24 mouse cellular contexts compared by ENCODE assay signal in genomic region chr12:95734075-95734474, GRCm38 (mm10). TPM values are rescaled to one million over a fixed set of nuclear protein-coding genes. Genes with fewer than 3 reads are reported as not detected.
DNase-seq lines count a peak whose midpoint lies in the region; ATAC-seq and TF ChIP-seq lines count a peak whose summit lies in the region.
"Had no signal": no experiment of that assay in that cellular context is flagged by ENCODE, and none has a peak within 500 bp of the region (broad histone marks: within the 10 kb centered on the region; RNA-seq: fewer than 3 reads in every experiment).

No protein-coding gene starts in this region.

- H3K4me3 ChIP-seq in gastrocnemius, adult 2 months, result no peak overlapping the region
- no peak overlapping the region for H3K4me3 ChIP-seq in left cerebral cortex, adult 2 months
- H3K4me3 ChIP-seq in embryonic facial prominence, embryonic 15.5 days (replicated peaks), result no peak overlapping the region
- no peak overlapping the region for H3K4me3 ChIP-seq in forebrain, embryonic 15.5 days
- H3K4me3 ChIP-seq in hindbrain, embryonic 16.5 days (ENCODE audit: low read length), result no peak overlapping the region
- H3K4me3 ChIP-seq: forebrain, embryonic 12.5 days; heart, embryonic 10.5 days; hindbrain, embryonic 10.5 days had no signal

- no peak for TF ChIP-seq CTCF in gastrocnemius, adult 2 months (IDR thresholded peaks at IDR 0.05)
- no peak for TF ChIP-seq CTCF in left cerebral cortex, adult 2 months (IDR thresholded peaks at IDR 0.05)

- no peak overlapping the region for H3K4me2 ChIP-seq in embryonic facial prominence, embryonic 15.5 days (replicated peaks)
- H3K4me2 ChIP-seq in forebrain, embryonic 15.5 days (replicated peaks), result no peak overlapping the region
- H3K4me2 ChIP-seq in hindbrain, embryonic 16.5 days (ENCODE audit: low read length), result no peak overlapping the region
- H3K4me2 ChIP-seq: forebrain, embryonic 12.5 days; hindbrain, embryonic 14.5 days had no signal

- H3K27ac ChIP-seq in gastrocnemius, adult 2 months, result peak overlapping the region; percentile 62
- H3K27ac ChIP-seq in left cerebral cortex, adult 2 months, result peak overlapping the region; percentile 7; the same call in 1 of the 2 replicates
- no peak overlapping the region for H3K27ac ChIP-seq in embryonic facial prominence, embryonic 15.5 days (replicated peaks)
- H3K27ac ChIP-seq in forebrain, embryonic 15.5 days (replicated peaks), result no peak overlapping the region
- no peak overlapping the region for H3K27ac ChIP-seq in hindbrain, embryonic 16.5 days (ENCODE audit: low read depth, low read length)
- H3K27ac ChIP-seq: forebrain, embryonic 12.5 days; heart, embryonic 10.5 days; hindbrain, embryonic 10.5 days; hindbrain, embryonic 14.5 days had no signal

- H3K4me1 ChIP-seq in embryonic facial prominence, embryonic 15.5 days, result peaks cover 5% of the 10 kb centered on the region; the same call in 1 of the 2 replicates
- peaks cover 29% of the 10 kb centered on the region for H3K4me1 ChIP-seq in forebrain, embryonic 15.5 days
- peaks cover 4% of the 10 kb centered on the region; the same call in 1 of the 2 replicates for H3K4me1 ChIP-seq in hindbrain, embryonic 16.5 days (ENCODE audit: control insufficient read depth, insufficient read depth, low read depth, low read length)

- H3K9ac ChIP-seq in embryonic facial prominence, embryonic 15.5 days, result no peak overlapping the region
- no peak overlapping the region for H3K9ac ChIP-seq in forebrain, embryonic 15.5 days (replicated peaks)
- H3K9ac ChIP-seq in hindbrain, embryonic 16.5 days (ENCODE audit: low read depth, low read length), result no peak overlapping the region
- H3K9ac ChIP-seq: forebrain, embryonic 12.5 days; forebrain, postnatal 0 days; hindbrain, embryonic 14.5 days had no signal

- intact Hi-C loops in gastrocnemius, adult 2 months (cut with DNase I), result no loop called here
- intact Hi-C loops in left cerebral cortex, adult 2 months (cut with DNase I), result loop anchor here (2.0 kb wide), 1 partner anchor 37 kb away; no protein-coding TSS in a partner anchor
- intact Hi-C loops in left cerebral cortex, postnatal 36 days (cut with DNase I), result no loop called here

- H3K27me3 ChIP-seq in embryonic facial prominence, embryonic 15.5 days, result no peaks in the 10 kb centered on the region
- no peaks in the 10 kb centered on the region for H3K27me3 ChIP-seq in forebrain, embryonic 15.5 days
- H3K27me3 ChIP-seq in hindbrain, embryonic 16.5 days (replicated peaks; ENCODE audit: control insufficient read depth, insufficient read depth, low read length), result no peaks in the 10 kb centered on the region
- H3K27me3 ChIP-seq: forebrain, embryonic 12.5 days had no signal

- no peaks in the 10 kb centered on the region for H3K36me3 ChIP-seq in embryonic facial prominence, embryonic 15.5 days
- H3K36me3 ChIP-seq in forebrain, embryonic 15.5 days, result no peaks in the 10 kb centered on the region; the same call in 1 of the 2 replicates
- H3K36me3 ChIP-seq in hindbrain, embryonic 16.5 days (ENCODE audit: control insufficient read depth, insufficient read depth, low read length), result no peaks in the 10 kb centered on the region
- H3K36me3 ChIP-seq: forebrain, embryonic 12.5 days; G1E; heart, embryonic 10.5 days; hindbrain, embryonic 10.5 days had no signal

- no peaks in the 10 kb centered on the region for H3K9me3 ChIP-seq in embryonic facial prominence, embryonic 15.5 days (replicated peaks)
- H3K9me3 ChIP-seq in forebrain, embryonic 15.5 days, result no peaks in the 10 kb centered on the region
- no peaks in the 10 kb centered on the region for H3K9me3 ChIP-seq in hindbrain, embryonic 16.5 days (ENCODE audit: control insufficient read depth, low read length)
- H3K9me3 ChIP-seq: forebrain, embryonic 12.5 days; heart, embryonic 10.5 days; hindbrain, embryonic 10.5 days had no signal

- ATAC-seq in embryonic facial prominence, embryonic 15.5 days (ENCODE audit: insufficient number of reproducible peaks, low FRiP score, low TSS enrichment, low read depth), result peak; percentile 34; the same call in 1 of the 2 replicates
- no peak for ATAC-seq in forebrain, embryonic 15.5 days (replicated peaks)
- no peak for ATAC-seq in hindbrain, embryonic 16.5 days
- ATAC-seq: CD4-positive, CD25-positive, alpha-beta regulatory T cell, adult 4 months; forebrain, postnatal 0 days; intestine, embryonic 16.5 days had no signal

- WGBS in embryonic facial prominence, embryonic 15.5 days, result 55% methylated on average over 1 of the region's 1 CpGs
- 46% methylated on average over 1 of the region's 1 CpGs for WGBS in forebrain, embryonic 15.5 days
- 71% methylated on average over 1 of the region's 1 CpGs for WGBS in hindbrain, embryonic 16.5 days

- no peak for DNase-seq in gastrocnemius, adult 2 months
- DNase-seq in gastrocnemius, postnatal 10 days, result no peak
- no peak for DNase-seq in left cerebral cortex, adult 2 months (ENCODE audit: extremely low spot score in 1 of 2, low spot score in 2 of 2)
- no peak for DNase-seq in left cerebral cortex, postnatal 36 days (ENCODE audit: low spot score in 2 of 2)
- peak; percentile 80 for DNase-seq in A20 (ENCODE audit: low read depth, low spot score)
- DNase-seq: adrenal gland, adult 2 months; adrenal gland, postnatal 25 days; cerebellum, adult 18-20 months; cerebellum, adult 9-11 months; cerebellum, postnatal 36 days; forebrain, postnatal 0 days; heart, adult 18-20 months; heart, postnatal 14 days; kidney, adult 2 months had no signal

RNA-seq across cellular contexts. Expression of gene Flrt2, which starts 42.0 kb away (rescaled TPM):
- 1 to 10 TPM; 4.5 to 9.1 TPM for total RNA-seq in gastrocnemius, adult 2 months (2021)
- 10 to 100 TPM; 13.6 to 19.0 TPM for total RNA-seq in gastrocnemius, postnatal 10 days (2021)
- total RNA-seq in left cerebral cortex, adult 2 months (2021), result 10 to 100 TPM; 59.6 to 78.3 TPM
- total RNA-seq in left cerebral cortex, postnatal 36 days (2021), result 10 to 100 TPM; 72.7 to 72.8 TPM
- 28.1 and 33.6 TPM in 2 replicates for polyA plus RNA-seq in embryonic facial prominence, embryonic 15.5 days (2015; fragmentation: Nextera tagmentation; extraction: Ambion mirVana)
- polyA plus RNA-seq in forebrain, embryonic 15.5 days (2015; fragmentation: Nextera tagmentation; extraction: Ambion mirVana), result 36.3 and 37.5 TPM in 2 replicates
- polyA plus RNA-seq in hindbrain, embryonic 16.5 days (2015; fragmentation: Nextera tagmentation; extraction: Ambion mirVana), result 20.3 and 24.4 TPM in 2 replicates
- polyA plus RNA-seq: CD4-positive, CD25-positive, alpha-beta regulatory T cell, adult 4 months; G1E had no signal

Comparison
In these comparisons a context has a peak if more than half of its experiments do, and no peak if none do; other contexts are left out.
1. H3K27ac ChIP-seq: peak in gastrocnemius, adult 2 months (single experiment) and left cerebral cortex, adult 2 months (single experiment); none in embryonic facial prominence, embryonic 15.5 days (single experiment), forebrain, embryonic 15.5 days (single experiment) and hindbrain, embryonic 16.5 days (single experiment).